Mouse (Mus musculus): ENCODE measurements at regions not wholly inside any gene's neighbourhood (a gene's known extent, or its start where the extent isn't known, plus 50 kb on each side); places are given as distances from the start of the nearest gene placed in this dataset.

DNA sequence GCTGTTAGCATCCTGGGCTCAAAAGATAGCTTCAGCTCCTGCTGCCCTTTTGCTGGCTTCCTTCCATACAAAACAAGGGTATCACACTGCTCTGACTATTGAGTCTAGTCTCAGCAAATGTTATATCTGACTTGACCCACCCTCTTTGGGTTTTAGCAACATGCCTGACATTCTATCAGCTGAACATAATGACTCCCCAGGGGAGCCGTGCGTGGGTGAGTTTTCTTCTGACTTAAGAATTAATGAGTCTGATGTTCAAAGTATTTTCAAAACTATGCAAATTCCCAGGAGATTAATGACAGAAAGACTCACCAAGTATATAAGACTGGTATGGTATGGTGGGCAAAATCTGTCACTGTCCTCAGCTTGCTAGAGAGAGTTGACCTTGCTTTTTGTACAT lies 159.0 kb downstream of the Pmp22 start:
- no peak for DNase-seq (ENCODE audit: low spot score)

GRCm38 (mm10) chr11:63290618-63291017 lies 161.8 kb downstream of the Pmp22 start:
- no peak for DNase-seq (ENCODE audit: low spot score)

DNA sequence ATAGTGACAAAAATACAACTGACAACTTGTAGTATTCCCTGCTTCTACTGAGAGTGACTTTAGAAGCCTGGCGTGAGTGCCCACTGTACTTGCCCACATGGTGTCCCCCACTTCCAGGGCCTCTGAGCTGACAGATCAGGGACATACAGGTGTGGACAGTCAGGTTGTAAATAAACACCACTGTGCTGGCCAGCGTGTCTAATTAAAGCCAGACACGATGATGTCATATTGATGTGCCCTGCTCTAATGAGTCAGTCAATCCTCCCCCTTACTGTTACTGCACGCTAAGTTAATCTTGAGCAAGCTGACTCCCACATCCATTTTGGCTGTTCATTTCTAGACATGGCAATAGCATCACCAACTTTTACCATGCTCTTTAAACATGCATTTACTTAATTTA lies 164.7 kb downstream of the Pmp22 start:
- no peak for DNase-seq (ENCODE audit: low spot score)

DNA sequence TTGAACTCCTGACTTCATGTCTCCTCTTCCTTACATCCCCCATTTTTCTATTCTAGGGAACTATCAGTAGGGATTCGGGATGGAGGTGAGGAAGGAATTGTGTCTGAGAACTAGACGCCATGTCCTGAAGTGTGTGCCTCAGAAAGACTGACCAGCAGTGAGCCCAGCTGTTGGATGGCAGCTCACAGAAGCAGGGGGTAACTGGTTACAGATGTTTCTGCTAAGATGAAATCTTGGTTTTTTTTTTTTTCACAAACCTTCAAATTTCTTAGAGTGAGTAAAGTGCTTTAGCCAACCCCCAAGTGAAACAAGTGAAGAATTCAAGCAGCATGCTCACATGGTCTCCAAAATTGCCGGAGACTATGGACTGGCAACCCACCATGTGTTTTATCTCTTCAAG lies 165.7 kb downstream of the Pmp22 start:
- DNase-seq (ENCODE audit: low spot score), result no peak

DNA sequence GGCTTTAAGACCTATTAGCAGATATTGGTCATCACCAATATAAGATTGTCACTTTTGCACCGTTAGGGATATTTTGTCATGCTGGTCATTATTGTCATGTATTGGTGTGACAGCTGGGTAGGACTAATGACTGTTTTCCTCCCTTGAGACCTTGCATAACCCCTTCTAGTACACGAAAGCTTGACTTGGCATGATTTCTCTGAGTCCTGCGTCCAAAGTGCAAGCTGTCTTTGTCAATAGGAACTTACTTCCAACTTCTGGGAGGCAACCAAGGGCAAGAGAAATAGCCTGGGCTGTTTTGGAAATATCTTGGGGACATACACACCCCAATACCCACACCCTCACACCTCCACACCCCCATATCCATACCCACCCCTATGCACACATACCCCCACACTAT lies 167.7 kb downstream of the Pmp22 start:
- DNase-seq (ENCODE audit: low spot score), result no peak

DNA sequence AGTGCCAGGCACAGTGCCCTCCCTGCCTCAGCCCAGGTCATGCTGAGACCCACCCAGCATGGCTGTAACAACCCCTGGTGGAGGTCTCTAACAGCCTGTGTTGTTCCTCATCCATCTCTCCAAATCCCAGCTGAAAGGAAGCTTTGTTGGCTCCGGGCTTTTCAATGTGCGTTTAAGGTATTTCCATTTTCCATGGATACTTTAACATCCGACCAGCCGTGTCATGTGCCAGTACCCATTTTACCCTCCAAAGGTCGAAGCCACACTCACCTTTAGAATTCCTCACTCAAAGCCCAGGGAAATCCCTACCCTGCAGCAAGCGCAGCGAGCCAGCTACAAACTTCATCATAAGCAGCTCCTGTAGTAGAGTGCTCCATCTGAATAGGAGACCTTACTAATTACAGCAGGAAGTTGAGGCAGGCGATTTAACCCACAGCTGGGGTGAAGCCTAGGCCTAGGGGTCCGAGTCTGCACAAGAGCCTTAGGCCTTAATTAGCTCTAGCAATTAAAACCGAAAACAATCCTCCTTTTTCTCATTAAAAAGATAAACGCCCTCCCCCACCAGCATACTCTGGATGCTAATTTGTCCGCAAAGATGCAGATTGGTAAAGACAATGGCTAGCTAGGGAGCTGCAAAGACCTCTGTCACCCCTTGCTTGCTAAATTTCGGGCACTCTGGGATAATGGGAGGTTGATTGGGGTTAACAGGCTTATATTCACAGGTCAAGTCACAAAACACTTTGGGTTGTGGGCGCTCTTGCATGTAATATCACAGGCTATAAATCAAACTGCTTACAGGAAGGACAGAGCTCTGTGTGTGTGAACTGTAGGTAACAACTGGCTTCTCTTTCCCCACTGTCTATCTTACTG lies 171.2 kb downstream of the Pmp22 start:
- DNase-seq (ENCODE audit: low spot score), result no peak

DNA sequence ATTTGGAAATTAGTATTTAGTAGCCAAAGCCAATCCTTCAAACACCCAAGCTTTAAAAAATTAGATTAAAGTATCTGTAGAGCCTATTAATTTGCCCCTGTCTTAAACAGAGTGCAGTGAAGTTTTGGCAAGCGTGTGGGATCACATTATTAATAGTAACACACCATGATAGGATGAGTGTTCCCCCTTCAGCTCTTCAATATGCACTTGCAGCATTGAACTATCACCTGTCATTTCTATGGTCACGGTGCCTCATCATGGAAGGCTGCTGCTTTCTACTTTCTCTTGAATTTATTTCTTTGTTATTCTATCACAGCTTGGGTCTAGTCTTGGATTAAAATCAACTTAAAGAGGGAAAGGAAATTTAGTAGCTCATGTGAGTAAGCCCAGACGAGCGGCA lies 196.4 kb downstream of the Pmp22 start:
- DNase-seq (ENCODE audit: low spot score), result no peak

DNA sequence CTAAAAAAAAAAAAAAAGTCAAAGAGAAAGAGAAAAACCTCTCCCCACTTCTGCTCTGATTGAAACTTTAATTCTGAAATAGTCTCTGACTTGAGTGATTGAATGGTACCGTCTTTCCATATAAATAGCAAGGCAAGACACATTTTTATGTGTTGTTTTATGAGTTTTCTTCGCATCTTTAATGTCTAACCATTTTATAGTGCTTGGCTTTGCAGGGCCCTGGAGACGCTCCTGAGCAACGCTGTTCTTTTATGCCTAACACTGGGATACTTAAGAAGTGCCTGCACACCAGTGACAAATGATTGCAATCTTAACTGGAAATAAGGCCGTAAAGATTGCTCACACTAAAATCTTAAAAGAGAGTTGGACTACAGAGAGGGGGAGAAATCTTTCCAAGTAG lies 198.1 kb downstream of the Pmp22 start:
- no peak for DNase-seq (ENCODE audit: low spot score)

DNA sequence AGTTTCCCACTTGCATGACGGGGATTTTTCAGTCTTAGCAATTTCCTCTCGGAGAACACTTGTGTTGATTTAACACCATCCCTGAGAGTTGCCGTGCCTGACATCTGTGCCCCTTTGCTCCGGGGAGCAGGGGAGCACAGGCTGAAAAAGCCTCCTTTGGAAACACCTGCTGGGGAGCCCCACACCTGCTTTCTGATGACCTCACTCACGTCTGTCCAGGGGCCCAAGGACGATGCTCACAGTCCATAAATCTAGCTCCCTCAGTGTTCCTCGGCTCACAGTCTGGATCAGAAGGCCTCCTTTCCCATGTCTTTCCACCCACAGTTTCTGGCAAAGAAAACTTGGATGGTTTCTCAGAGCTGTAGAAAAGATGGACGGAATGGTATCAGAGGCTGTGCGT lies 208.7 kb downstream of the Pmp22 start:
- DNase-seq (ENCODE audit: low spot score), result no peak

GRCm38 (mm10) chr11:63338277-63338676 lies 209.5 kb downstream of the Pmp22 start:
- DNase-seq (ENCODE audit: low spot score), result no peak

DNA sequence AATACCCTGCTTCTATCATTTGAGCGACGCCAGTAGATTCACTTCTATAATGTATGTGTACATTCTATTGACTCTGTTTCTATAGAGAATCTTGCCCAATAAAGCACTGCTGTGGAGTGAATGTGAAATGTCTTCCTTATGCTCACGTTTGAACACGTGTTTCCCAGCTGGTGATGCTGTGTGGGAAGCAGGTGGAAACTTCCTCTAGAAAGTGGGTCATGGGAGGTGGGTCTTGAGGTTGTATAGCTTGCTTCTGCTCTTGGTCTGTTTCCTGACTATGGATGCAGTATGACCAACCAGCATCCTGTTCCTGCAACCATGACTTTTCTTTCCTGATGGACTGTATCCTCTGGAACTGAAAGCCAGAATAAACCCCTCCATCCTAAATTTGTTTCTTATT lies 216.9 kb downstream of the Pmp22 start:
- DNase-seq (ENCODE audit: low spot score), result no peak

- no peak for DNase-seq (ENCODE audit: low spot score)
These were observed 221.4 kb downstream of the Pmp22 start for GRCm38 (mm10) chr11:63350123-63350696.

GRCm38 (mm10) chr11:63351999-63352398 lies 223.2 kb downstream of the Pmp22 start:
- DNase-seq (ENCODE audit: low spot score), result no peak

DNA sequence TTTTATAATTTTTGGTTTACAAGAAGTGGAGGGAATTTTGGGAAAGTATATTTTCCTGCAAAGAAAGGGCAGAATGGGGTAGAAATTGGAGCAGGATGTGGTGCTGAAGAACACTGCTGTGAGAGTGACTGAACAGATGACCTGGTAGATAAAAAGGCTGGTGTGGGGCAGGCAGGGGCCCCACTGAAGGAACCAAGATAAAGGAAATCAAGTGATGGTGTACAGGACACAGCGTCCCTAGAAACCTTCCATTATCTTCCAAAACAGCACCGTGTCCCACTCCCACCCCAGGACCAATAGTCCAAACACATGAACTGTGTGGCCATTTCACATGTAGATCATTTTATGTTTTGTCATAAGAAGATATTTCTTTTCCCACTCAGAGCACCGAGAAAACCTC lies 224.2 kb downstream of the Pmp22 start:
- DNase-seq (ENCODE audit: low spot score), result no peak

DNA sequence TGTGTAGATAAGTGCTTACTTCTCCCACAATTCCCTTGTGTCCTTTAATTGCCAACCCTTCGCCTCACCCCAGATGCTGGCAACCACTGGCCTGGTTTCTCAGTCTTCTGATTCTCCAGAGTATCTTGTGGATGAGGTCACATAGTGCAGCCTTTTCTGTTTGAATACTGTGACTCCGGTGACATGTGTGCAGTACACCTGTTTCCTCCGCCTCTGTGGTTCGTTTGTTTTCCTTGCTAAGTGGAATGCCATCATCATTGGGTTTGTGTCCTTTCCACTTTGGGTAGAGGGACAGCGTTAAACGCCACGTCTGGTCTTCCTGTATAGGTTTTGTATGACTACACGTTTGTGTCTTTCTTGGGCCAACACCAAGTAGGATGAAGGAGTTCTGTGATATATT lies 224.9 kb downstream of the Pmp22 start:
- no peak for DNase-seq (ENCODE audit: low spot score)

GRCm38 (mm10) chr11:63357772-63358344 lies 229.1 kb downstream of the Pmp22 start:
- DNase-seq (ENCODE audit: low spot score), result no peak

- DNase-seq (ENCODE audit: low spot score), result no peak
These were observed 239.0 kb downstream of the Pmp22 start for GRCm38 (mm10) chr11:63367756-63368265.

DNA sequence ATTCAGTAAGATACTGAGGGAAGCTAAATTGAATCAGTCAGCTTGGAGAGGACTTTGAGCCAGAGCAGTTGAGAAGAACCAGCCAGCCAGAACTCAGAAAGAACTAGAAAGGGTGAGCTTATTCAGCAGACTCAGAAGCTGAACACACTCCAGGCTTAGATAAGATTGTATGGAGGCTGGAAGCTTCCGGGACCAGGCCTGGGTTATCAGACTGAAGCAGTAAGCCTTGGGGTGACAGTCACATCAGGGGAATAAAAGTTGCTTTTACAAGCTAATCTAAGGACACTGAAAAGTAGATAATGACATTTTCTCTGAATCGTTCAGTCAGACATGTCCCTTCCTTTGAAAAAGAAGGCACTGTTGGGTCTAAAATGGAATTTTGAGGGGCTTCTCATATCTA lies 240.7 kb downstream of the Pmp22 start:
- DNase-seq (ENCODE audit: low spot score), result no peak

DNA sequence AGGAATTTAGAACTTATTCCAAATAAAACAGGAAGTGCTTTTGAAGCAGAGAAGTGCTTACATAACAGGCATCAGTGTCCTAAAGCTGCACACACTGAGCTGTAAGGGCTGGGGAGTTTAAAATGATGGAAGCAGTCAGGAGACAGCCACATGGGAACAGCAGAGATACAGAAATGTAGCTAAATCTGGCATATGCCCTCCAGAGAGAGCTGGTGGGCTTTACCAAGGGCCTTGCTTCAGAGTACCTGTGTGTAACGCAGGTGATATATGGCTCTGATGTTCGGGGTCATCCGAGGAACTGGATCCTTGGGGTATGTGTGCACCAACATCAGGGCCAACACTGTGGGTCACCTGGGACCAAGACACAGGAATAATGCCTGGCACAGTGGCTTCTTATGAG lies 247.5 kb downstream of the Pmp22 start:
- DNase-seq (ENCODE audit: low spot score), result no peak

DNA sequence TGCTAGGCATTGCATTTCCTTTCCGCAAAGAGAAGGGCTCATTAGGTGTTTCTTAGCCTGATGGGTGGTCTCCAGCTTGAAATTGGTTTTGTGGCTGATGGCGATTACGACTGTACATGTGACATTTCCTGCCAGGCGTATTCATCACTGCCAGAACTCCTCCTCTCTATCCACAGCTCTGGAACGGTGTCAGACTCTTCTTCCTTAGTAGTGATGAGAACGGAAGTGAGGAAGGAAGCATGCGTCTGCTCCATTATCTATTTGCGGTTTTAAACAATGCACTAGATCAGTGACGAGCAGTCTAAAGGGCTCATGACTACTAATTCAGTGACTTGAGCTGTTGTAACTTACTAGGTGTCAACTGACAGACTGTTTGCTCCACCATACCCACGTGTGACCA lies 248.2 kb downstream of the Pmp22 start:
- no peak for DNase-seq (ENCODE audit: low spot score)

DNA sequence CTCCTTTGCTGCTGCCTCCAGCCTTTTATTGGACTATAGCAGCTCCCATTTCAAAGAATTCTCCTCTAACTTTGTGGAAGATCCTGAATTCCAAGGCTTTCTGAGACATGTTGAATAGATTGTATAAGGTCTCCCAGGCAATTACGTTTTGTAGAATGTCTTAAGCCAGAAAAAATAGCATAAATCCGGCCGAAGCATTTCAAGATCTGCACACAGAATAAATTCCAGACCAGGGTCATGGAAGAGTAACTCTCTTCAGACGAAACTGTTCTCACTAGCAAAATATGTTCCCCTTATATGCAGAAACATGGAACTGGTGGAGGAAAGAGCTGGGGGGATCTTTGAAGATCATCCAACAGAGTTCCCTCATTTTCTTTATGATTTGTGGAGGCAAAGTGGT lies 259.5 kb downstream of the Pmp22 start:
- DNase-seq (ENCODE audit: low spot score), result no peak

GRCm38 (mm10) chr11:63391478-63391877 lies 262.7 kb downstream of the Pmp22 start:
- no peak for DNase-seq (ENCODE audit: low spot score)

DNA sequence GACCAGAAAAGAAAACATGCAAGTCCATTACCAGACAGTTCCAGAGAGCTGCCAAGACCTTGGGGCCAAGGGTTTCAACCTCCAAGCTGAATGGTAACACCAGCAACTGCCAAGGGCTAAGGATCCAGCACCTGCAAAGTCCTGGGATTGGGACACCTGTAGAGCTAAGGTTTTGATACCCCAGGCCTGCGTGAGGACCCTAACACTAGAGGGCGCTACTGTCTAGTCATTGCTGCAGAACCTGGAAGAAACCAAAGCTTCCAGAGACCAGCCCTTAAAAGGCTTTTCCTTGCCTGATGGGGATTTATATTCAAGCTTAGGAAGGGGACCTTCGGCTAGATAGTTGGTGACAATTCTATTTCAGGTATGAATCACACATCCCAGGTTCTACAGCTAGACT lies 263.6 kb downstream of the Pmp22 start:
- DNase-seq (ENCODE audit: low spot score), result peak; percentile 1
